Mouse (Mus musculus) forebrain, embryonic 14.5 days (tissue): ENCODE results near the gene Pgc. TPM values are rescaled to one million over a fixed set of nuclear protein-coding genes. Genes with fewer than 3 reads are reported as not detected.

Experiments
- ATAC-seq: fragments of 200-750 bp; cut with Nextera tagmentation; 2 replicates; pipeline ENCODE4 v1.8.0; 2017; ENCODE audit warnings: mild to moderate bottlenecking, moderate library complexity
- DNase-seq: peaks from one replicate; pipeline ENCODE4 v3.0.0-alpha.2; 2015; ENCODE audit warnings: low spot score
- H3K27ac ChIP-seq: fragments of 300-500 bp; sonication (generic); 2 replicates; pipeline ENCODE4 v1.5.1; 2014; ENCODE audit warnings: low read depth, mild to moderate bottlenecking, control low read depth, low read length, moderate library complexity
- H3K27me3 ChIP-seq: fragments of 300-500 bp; sonication (generic); replicated peaks from 2 replicates; pipeline ENCODE4 v1.6.1; 2014; ENCODE audit warnings: low read length, control low read depth, mixed read lengths; ENCODE audit not compliant: control insufficient read depth, insufficient read depth
- H3K36me3 ChIP-seq: fragments of 300-500 bp; sonication (generic); 2 replicates; pipeline ENCODE4 v1.6.1; 2014; ENCODE audit warnings: low read length, control low read depth; ENCODE audit not compliant: control insufficient read depth, insufficient read depth
- H3K4me1 ChIP-seq: fragments of 300-500 bp; sonication (generic); 2 replicates; pipeline ENCODE4 v1.6.1; 2014; ENCODE audit warnings: antibody characterized with exemption, low read length, control low read depth; ENCODE audit not compliant: control insufficient read depth, insufficient read depth
- H3K4me2 ChIP-seq: fragments of 300-500 bp; sonication (generic); 2 replicates; pipeline ENCODE4 v1.6.1; 2014; ENCODE audit warnings: mild to moderate bottlenecking, control low read depth, low read length
- H3K4me3 ChIP-seq: fragments of 300-500 bp; sonication (generic); 2 replicates; pipeline ENCODE4 v1.5.1; 2014; ENCODE audit warnings: low read depth, low read length, control low read depth
- H3K9ac ChIP-seq: fragments of 300-500 bp; sonication (generic); 2 replicates; pipeline ENCODE4 v1.6.1; 2014; ENCODE audit warnings: mild to moderate bottlenecking, low read length, control low read depth, moderate library complexity
- H3K9me3 ChIP-seq: fragments of 300-500 bp; sonication (generic); replicated peaks from 2 replicates; pipeline ENCODE4 v1.6.1; 2016; ENCODE audit warnings: low read length, control low read depth, mixed read lengths; ENCODE audit not compliant: control insufficient read depth
- WGBS: fragments of 180-500 bp; shearing (Covaris S2); extraction: QIAGEN DNeasy Blood & Tissue Kit; methylation state at CpG from one replicate; pipeline ENCODE4 v1.1.7; 2014; 5-methylcytosine and 5-hydroxymethylcytosine counted together
- polyA plus RNA-seq: library from polyadenylated mRNA; unstranded; fragments of >200 nt; fragmentation: Nextera tagmentation; extraction: Ambion mirVana; gene quantifications from 2 replicates; pipeline ENCODE4 v1.2.1, GENCODE M21; 2014

The Pgc gene
- polyA plus RNA-seq, 1 experiment from 2014 or later: not detected

- DNase-seq (no peak), ATAC-seq (no peak)
- Histone ChIP-seq H3K4me3 (no peak overlapping the region), H3K9ac (no peak overlapping the region), H3K36me3 (no peaks in the 10 kb centered on the region), H3K4me1 (no peaks in the 10 kb centered on the region), H3K9me3 (no peaks in the 10 kb centered on the region), H3K27me3 (no peaks in the 10 kb centered on the region), H3K27ac (no peak overlapping the region), H3K4me2 (no peak overlapping the region)
- 77% methylated on average over 5 of the region's 5 CpGs for WGBS
Measured at GRCm38 (mm10) chr17:47751811-47752210, 25.2 kb downstream of the Pgc start.

- DNase-seq (no peak), ATAC-seq (no peak)
- H3K36me3 ChIP-seq: no peaks in the 10 kb centered on the region
- no peaks in the 10 kb centered on the region for H3K4me1 ChIP-seq
- H3K9me3 ChIP-seq: no peaks in the 10 kb centered on the region
- H3K27me3 ChIP-seq: no peaks in the 10 kb centered on the region
- H3K4me3 ChIP-seq: no peak overlapping the region
- H3K27ac ChIP-seq: no peak overlapping the region
- H3K9ac ChIP-seq: no peak overlapping the region
- 93% methylated on average over 8 of the region's 8 CpGs for WGBS
- no peak overlapping the region for H3K4me2 ChIP-seq
Measured at GRCm38 (mm10) chr17:47753130-47753775, 26.6 kb downstream of the Pgc start.

GRCm38 (mm10) chr17:47754246-47754645 is 27.6 kb downstream of the Pgc start:
- H3K27me3 ChIP-seq: no peaks in the 10 kb centered on the region
- WGBS: 85% methylated on average over 11 of the region's 13 CpGs
- H3K4me2 ChIP-seq: no peak overlapping the region
- H3K9ac ChIP-seq: no peak overlapping the region
- no peaks in the 10 kb centered on the region for H3K4me1 ChIP-seq
- no peak for ATAC-seq
- H3K36me3 ChIP-seq: no peaks in the 10 kb centered on the region
- no peak for DNase-seq
- no peaks in the 10 kb centered on the region for H3K9me3 ChIP-seq
- no peak overlapping the region for H3K4me3 ChIP-seq
- H3K27ac ChIP-seq: no peak overlapping the region

GRCm38 (mm10) chr17:47756366-47756765 is 29.7 kb downstream of the Pgc start:
- no peak overlapping the region for H3K27ac ChIP-seq
- no peak overlapping the region for H3K4me3 ChIP-seq
- no peak for DNase-seq
- H3K9me3 ChIP-seq: no peaks in the 10 kb centered on the region
- no peaks in the 10 kb centered on the region for H3K27me3 ChIP-seq
- no peaks in the 10 kb centered on the region for H3K36me3 ChIP-seq
- H3K4me1 ChIP-seq: no peaks in the 10 kb centered on the region
- no peak overlapping the region for H3K4me2 ChIP-seq
- no peak for ATAC-seq
- H3K9ac ChIP-seq: no peak overlapping the region
- 47% methylated on average over 6 of the region's 6 CpGs for WGBS

- Histone ChIP-seq H3K36me3 (no peaks in the 10 kb centered on the region), H3K9me3 (no peaks in the 10 kb centered on the region), H3K27me3 (no peaks in the 10 kb centered on the region), H3K4me3 (no peak overlapping the region), H3K9ac (no peak overlapping the region), H3K4me1 (no peaks in the 10 kb centered on the region), H3K4me2 (no peak overlapping the region), H3K27ac (no peak overlapping the region)
- whole genome bisulfite sequencing: 87% methylated on average over 7 of the region's 7 CpGs
- DNase-seq: no peak
- ATAC-seq: no peak
Measured at GRCm38 (mm10) chr17:47757056-47757610, 30.5 kb downstream of the Pgc start.

DNA sequence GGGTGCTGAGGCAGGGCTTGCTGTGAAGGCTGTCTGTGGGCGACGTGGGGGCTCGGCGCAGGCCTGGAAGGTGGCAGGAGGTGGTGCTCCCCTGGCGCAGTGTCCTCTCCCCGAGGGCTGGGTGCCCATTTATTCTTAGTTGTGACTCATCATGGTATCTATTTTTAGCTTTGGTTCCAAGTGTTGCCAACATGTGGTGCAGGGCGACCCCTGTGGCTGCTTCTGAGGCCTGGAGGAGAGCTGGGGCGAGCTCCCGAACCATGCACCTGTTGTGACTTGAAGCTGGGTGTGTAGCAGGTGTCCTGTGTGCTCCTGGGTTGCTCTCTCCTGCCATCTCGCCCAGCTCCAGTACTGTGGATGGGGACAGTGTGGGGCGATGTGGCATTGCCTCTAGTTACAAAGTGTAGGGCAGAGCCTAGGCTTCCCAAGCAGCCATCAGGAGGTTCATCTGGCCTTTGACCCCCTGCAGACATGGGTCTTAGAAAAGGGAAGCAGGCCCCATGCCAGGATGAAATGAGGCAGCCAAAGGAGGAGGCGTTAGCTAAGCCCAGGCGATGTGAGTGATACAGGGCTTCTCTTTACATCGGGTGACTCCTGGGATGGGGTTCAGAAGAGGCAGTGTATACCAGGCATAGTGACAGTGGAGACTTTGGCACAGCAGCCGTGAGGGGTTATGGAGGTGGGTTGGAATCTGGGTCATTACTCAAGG is 33.2 kb downstream of the Pgc start:
- H3K9me3 ChIP-seq: no peaks in the 10 kb centered on the region
- no peak for DNase-seq
- H3K4me3 ChIP-seq: no peak overlapping the region
- no peaks in the 10 kb centered on the region for H3K36me3 ChIP-seq
- H3K4me1 ChIP-seq: peaks cover 13% of the 10 kb centered on the region; the same call in 1 of the 2 replicates
- 74% methylated on average over 15 of the region's 15 CpGs for WGBS
- no peak overlapping the region for H3K27ac ChIP-seq
- no peak for ATAC-seq
- no peak overlapping the region for H3K9ac ChIP-seq
- H3K27me3 ChIP-seq: no peaks in the 10 kb centered on the region
- no peak overlapping the region for H3K4me2 ChIP-seq

DNA sequence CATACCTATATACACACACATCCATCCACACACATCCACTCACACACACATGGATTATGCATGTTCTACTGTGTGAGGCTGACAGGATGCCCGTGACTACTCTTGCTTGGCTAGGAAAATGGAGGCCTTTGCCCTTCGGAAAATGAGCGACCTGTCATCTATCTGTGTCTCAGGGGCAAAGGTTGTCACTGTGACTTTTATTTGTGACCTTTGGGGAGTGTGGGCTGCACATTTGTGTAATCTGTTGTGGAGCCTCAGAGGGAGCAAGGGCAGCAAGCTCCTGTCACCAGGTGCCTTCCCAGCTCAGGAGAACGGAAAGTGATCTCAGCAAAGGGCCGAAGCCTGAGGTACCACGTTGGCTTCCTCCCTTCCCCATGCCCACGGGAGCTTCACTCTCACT is 35.4 kb downstream of the Pgc start:
- DNase-seq: no peak
- H3K9ac ChIP-seq: peak overlapping the region; percentile 7; the same call in 1 of the 2 replicates
- 90% methylated on average over 7 of the region's 7 CpGs for WGBS
- H3K9me3 ChIP-seq: no peaks in the 10 kb centered on the region
- no peak overlapping the region for H3K4me3 ChIP-seq
- H3K4me2 ChIP-seq: no peak overlapping the region
- H3K27ac ChIP-seq: no peak overlapping the region
- H3K4me1 ChIP-seq: peaks cover 13% of the 10 kb centered on the region; the same call in 1 of the 2 replicates
- H3K27me3 ChIP-seq: no peaks in the 10 kb centered on the region
- no peaks in the 10 kb centered on the region for H3K36me3 ChIP-seq
- ATAC-seq: no peak

GRCm38 (mm10) chr17:47762518-47763340 is 36.1 kb downstream of the Pgc start:
- Histone ChIP-seq H3K4me1 (peaks cover 13% of the 10 kb centered on the region; the same call in 1 of the 2 replicates), H3K4me2 (no peak overlapping the region), H3K9me3 (no peaks in the 10 kb centered on the region), H3K27ac (peak overlapping the region; percentile 71), H3K9ac (peak overlapping the region; percentile 37; the same call in 1 of the 2 replicates), H3K4me3 (no peak overlapping the region), H3K36me3 (no peaks in the 10 kb centered on the region), H3K27me3 (no peaks in the 10 kb centered on the region)
- ATAC-seq: peak; percentile 96
- 57% methylated on average over 13 of the region's 13 CpGs for WGBS
- DNase-seq: peak; percentile 89
